26 mouse cellular contexts compared by ENCODE assay signal in the genomic region with DNA sequence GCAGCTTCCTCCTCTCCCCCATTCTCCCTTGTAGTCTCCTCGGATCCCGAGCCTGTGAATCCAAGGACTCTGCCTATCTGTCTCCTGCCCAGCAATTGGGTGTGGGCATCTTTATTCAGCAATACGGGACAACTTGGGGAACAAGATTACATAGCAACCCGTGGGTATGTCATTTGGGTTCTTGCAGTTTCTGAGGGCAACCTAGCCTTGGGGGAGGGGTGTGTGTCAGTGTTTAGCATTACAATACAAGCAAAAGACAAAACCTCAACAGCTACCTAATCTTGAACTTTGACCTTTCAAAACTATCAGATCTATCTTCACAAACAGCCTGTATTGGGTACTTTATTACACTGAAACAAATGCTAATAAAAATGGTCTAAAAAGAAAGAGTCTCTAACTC.
"Had no signal": no experiment of that assay in that cellular context is flagged by ENCODE, and none has a peak within 500 bp of the region (broad histone marks: within the 10 kb centered on the region; RNA-seq: fewer than 3 reads in every experiment).

No protein-coding gene starts in this region.

- H3K27ac ChIP-seq: heart, adult 2 months; heart, embryonic 13.5 days; heart, embryonic 15.5 days; hindbrain, embryonic 13.5 days; hindbrain, embryonic 15.5 days; hindbrain, postnatal 0 days; kidney, embryonic 15.5 days; kidney, postnatal 0 days; layer of hippocampus, adult 2 months; limb, embryonic 13.5 days; limb, embryonic 15.5 days; liver, embryonic 12.5 days; liver, embryonic 14.5 days had no signal

- H3K36me3 ChIP-seq: heart, embryonic 13.5 days; heart, embryonic 15.5 days; hindbrain, embryonic 13.5 days; hindbrain, embryonic 15.5 days; kidney, embryonic 15.5 days; limb, embryonic 13.5 days; limb, embryonic 15.5 days; liver, embryonic 12.5 days had no signal

- H3K4me1 ChIP-seq: heart, embryonic 15.5 days; hindbrain, embryonic 13.5 days; hindbrain, embryonic 15.5 days; kidney, embryonic 15.5 days; limb, embryonic 13.5 days; limb, embryonic 15.5 days; liver, embryonic 12.5 days had no signal

- H3K4me3 ChIP-seq: heart, adult 2 months; heart, embryonic 13.5 days; heart, embryonic 15.5 days; hindbrain, embryonic 13.5 days; hindbrain, embryonic 15.5 days; kidney, embryonic 15.5 days; layer of hippocampus, adult 2 months; limb, embryonic 13.5 days; limb, embryonic 15.5 days; liver, embryonic 12.5 days had no signal

- H3K9me3 ChIP-seq: heart, embryonic 13.5 days; heart, embryonic 15.5 days; hindbrain, embryonic 13.5 days; hindbrain, embryonic 15.5 days; kidney, embryonic 15.5 days; limb, embryonic 13.5 days; limb, embryonic 15.5 days; liver, embryonic 12.5 days had no signal

- H3K9ac ChIP-seq: heart, embryonic 13.5 days; heart, embryonic 15.5 days; hindbrain, embryonic 13.5 days; hindbrain, embryonic 15.5 days; kidney, embryonic 15.5 days; limb, embryonic 13.5 days; limb, embryonic 15.5 days; liver, embryonic 12.5 days; liver, embryonic 14.5 days had no signal

- DNase-seq: gastrocnemius, postnatal 14 days; gastrocnemius, postnatal 36 days; heart, adult 11 months; heart, adult 2 months; heart, postnatal 14 days; heart, postnatal 36 days; kidney, adult 11 months; kidney, adult 2 months; kidney, adult 9 months; kidney, postnatal 14 days; kidney, postnatal 4 days; layer of hippocampus, adult 9-11 months; layer of hippocampus, postnatal 36 days; left cerebral cortex, postnatal 4 days had no signal
